Mouse (Mus musculus): ENCODE measurements at regions not wholly inside any gene's neighbourhood (a gene's known extent, or its start where the extent isn't known, plus 50 kb on each side); places are given as distances from the start of the nearest gene placed in this dataset.

- no peak for DNase-seq
These were observed 253.9 kb upstream of the Noct start for GRCm38 (mm10) chr3:50970386-50970785.

DNA sequence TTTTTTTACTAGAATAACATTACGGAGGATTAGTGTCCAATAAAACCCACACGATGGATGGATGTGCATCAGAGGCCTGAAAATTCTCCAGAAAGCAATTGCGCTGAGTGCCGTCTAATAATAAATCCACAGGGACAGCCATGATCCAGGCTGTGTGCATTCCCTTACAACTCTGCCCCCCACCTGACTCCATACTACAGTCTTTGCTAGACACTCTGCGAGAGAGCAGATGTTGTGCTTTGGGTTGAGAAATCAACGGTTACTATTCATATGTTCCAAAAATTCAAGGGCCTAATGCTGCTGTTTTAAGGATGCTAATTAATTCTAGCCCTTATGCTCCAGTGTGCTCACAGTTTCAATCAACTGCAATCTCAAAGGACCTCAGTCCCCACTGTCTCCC is 251.2 kb upstream of the Noct start:
- no peak for DNase-seq

DNA sequence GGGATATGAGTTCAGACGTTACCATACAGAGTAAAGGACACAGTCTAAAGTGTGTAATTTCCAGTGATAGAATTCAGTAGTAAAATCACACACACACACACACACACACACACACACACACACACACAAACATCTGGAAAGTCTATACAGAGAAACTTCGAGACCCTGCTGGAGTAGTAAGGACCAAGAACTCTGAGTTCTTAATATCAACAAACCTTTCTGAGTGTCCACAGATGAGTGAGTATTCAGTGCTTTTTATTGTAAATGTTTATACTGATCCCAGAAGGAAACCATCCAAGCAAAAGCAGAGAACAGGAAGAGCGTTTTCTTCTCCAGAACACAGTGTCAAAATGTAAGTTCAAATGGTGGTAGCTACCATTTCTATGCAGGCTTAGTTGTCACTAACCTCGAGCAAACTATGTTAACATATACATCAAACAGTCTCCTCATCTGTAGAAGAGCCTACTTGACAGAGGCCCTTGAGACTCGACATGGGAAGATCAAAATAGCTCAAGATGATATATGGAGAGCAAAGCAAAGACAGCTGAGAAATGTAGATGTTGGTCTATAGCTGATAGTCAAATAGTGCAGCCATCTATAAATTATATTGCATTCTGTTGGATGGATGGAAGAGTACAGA is 248.0 kb upstream of the Noct start:
- no peak for DNase-seq

DNA sequence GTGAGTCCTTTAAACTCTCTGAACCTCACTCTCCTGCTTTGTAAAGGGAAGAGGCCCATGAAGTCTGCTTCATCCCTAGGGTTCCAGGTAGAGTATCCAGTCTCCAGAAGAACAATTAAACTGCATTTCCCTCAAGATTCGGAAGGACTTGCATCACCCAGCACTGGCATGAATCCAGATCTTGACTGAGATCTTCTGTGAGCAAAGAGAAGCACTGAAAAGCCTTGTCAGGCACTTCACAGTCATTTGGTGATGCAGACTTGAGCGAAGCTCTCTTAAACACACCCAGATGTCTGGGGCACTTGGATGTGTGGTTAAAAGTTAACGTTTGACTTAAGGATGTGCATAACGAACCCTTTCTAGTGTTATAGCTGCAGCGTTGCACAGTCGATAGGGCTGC is 247.4 kb upstream of the Noct start:
- peak; percentile 54 for DNase-seq

GRCm38 (mm10) chr3:50978636-50979035 is 245.6 kb upstream of the Noct start:
- peak; percentile 80 for DNase-seq

DNA sequence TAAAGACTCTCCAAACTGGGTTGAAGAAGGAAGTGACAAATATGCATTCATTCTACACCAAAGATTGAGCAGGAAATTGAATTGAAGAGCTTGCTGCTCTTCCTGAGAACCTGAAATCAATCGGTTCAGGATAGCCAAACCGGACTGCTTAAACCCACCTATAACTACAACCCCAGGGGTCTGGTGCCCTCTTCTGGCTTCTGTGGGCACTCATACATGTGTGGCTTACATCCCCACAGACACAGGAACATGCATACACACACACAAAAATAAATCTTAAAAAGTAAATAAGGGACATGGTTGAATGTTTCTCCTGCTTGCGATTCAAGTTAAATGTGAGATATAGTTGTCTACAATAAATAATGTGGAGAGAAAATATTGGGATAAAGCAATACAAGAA is 244.7 kb upstream of the Noct start:
- peak; percentile 32 for DNase-seq

- DNase-seq, result no peak
These were observed 242.5 kb upstream of the Noct start for GRCm38 (mm10) chr3:50981751-50982150.

DNA sequence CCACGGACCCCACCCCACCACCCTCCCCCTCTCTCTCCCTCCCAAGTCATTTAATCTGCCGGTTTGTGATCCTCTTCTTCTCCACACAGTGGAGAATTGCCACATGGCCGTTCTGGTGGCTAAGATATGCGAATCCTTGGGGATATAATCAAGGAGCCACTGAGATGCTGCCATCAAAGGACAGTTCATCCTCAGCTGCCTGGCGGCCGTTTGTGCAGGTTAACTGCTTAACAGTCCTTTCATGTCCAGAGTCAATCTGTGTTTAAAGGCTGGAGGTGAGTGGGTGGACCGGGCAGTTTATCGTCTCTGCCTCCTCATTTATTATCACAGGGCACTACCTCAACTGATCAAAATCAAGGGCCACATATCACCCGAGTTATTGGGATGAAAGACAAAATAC is 241.6 kb upstream of the Noct start:
- DNase-seq, result no peak

DNA sequence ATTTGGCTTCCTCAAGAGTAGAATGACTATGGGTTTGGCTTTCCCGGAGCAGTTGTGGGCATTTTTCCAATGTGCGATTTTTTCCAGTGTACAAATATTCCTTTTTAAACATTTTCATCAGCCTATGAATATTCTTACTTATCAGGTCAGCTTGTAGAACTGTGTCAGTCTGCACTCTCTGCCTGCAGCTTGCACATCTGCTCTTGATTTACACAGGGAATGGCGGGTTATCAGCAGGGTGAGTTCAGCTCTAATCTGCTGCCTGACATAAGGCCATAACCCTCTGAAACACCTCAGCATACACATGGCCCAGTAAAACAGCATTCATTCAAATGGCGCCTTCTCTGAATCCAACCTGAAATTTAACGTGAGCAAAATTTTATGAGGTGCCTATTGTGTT is 241.1 kb upstream of the Noct start:
- no peak for DNase-seq

DNA sequence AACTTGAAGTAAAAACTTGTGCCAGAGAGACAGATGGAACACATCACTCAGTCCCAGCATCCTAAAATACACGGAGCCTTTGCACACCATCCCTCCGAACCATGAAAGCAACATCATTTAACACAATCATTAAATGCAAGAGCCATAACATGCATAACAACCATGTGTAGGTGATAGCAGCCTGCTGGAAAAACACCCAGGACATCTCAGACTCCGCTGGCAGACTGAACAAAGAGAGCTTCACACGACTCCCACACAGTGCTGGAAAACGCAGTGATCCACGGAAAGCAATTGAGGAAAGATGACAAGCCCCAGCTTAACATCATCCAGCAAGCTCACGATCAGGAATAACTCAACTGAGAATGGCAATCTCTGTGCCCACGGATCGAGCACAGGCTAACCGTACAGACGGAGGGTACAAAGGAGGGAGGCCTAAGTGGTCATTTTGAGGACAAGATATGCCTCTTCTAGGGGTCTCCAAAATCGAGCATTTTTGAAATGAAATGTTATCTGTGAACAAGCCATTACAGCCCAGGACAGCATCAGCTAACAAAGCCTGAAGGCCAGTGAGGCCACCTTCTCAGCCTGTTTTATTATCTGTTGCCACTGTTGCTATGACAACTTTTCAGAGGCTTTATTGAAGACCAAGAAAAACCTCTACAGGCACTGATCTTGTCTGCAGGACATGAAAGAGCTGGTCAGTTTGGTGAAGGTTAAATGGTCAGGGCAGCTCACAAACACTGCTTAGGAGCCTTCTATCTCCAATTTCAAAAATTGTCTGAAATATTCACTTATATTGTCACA is 240.1 kb upstream of the Noct start:
- no peak for DNase-seq

- DNase-seq, result no peak
These were observed 236.4 kb upstream of the Noct start for GRCm38 (mm10) chr3:50987821-50988220.

GRCm38 (mm10) chr3:50990810-50991209 is 233.4 kb upstream of the Noct start:
- DNase-seq, result no peak

DNA sequence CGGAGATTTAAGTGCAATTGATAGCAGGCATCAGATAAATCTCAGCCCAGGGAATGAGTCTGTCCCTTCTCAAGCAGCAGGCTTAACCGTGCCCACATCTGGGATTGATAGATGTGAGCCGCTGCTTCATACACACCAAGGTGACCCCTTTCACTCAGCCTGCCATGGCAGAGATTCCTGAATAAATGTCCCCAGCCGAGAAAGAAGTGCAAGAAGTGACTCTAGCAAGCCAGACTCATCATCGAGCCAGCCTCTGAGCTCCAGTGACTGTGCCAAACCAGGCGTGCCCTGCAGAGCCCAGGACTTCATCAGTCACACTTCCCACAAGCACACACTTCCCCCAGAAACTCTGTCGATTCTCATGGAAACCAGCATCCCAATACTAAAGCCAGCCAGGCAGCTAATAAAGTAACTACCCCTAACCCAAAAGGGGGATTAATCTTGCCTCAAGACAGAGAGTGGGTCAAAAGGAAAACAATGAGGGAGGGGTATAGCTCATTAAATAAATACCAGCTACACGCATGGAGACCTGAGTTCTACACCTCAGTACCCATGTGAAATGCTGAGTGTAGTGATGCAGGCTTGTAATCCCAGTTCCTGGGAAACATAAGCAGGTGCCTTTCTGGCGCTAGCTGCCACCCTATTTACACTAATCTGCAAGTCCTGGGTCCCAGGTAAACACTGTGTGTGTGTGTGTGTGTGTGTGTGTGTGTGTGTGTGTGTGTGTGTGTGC is 231.5 kb upstream of the Noct start:
- DNase-seq, result no peak

DNA sequence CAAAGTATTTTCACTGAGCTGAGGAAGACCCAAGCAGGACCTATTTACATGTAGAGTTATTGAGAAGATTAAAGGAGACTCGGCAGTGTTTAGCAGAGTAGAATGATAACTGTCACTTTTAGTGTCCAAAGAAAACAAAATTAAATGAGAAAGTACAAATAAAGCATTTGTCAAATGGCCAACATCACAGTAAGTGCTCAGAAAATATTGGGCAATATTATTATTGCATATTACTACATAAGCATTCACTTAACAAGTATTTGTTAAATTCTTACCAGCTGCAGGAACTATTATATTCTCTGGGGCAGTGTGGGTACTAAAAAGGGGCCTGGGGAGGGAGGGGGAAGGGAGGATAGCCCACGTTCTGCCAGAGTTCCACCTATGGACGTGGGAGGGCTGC is 224.5 kb upstream of the Noct start:
- DNase-seq, result no peak

DNA sequence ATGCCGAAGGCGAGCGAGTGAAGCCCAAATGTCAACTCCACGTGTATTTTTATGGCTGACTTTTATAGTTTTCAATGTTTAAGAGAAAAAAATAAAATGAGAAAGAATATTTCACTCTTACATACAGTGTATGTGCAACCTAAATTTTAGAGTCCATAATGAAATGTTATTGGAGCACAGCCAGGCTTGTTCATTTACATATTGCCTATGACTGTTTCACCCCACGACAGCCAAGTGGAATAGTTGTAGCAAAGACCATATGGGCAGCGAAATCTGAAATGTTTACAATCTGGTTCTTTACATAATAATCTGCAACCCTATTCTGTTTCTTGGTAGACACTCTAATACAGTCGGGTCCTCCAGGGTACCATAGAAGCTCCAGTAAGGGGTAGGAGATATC is 223.3 kb upstream of the Noct start:
- DNase-seq, result no peak

GRCm38 (mm10) chr3:51002662-51003061 is 221.6 kb upstream of the Noct start:
- no peak for DNase-seq

GRCm38 (mm10) chr3:51003506-51004170 is 220.6 kb upstream of the Noct start:
- DNase-seq, result no peak

- DNase-seq, result no peak
These were observed 220.0 kb upstream of the Noct start for GRCm38 (mm10) chr3:51004216-51004615.

- no peak for DNase-seq
These were observed 215.1 kb upstream of the Noct start for GRCm38 (mm10) chr3:51009098-51009497.

DNA sequence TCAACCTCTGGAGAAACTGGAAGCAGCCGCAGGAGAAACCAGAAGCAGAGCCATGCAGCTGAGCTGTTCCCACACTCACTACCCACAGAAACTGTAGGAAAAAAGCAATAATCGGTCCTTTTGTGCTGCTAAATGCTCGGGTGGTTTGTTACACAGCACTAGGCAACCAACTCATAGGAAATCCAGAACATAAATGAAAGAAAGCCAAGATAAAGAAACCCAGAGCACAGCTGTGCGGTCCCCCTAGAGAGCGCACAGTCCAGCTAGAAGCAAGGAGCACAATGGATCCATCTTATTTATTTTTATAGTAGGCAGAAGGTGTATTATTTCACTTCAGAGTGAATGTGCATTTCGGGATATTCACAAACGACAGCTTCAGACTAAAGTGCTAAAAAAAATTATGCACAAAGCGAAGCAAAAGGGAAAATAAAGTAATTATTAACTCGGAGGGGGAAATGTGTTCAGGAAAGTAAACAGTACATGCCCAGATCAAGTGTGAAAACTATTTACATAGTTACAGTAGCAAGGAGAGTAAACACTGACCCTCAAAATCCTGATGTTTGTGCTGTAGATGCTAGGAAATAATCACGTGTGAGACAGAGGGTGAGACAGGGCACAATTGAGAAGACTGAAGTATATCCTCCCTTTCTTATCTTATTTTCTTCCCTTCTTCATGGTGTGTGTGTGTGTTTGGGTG is 204.4 kb upstream of the Noct start:
- no peak for DNase-seq

DNA sequence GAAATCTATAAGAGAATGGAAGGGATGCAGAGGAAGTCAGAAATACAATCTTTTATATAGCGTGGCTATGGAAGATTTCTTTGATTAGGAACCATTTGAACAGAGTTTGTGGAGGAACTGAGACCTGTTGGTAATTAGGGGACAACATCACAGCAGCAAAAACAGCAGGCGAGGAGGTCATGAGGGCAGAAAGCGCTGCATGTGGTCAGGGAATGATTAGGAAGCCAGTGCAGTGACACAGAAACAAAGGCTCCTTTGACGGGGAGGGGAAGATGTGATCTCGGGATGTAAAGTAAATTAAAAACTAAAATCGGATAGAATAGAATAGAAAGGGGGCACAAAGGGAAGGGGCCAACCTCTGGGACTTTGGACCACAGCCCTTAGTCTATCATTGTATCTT is 199.6 kb upstream of the Noct start:
- DNase-seq, result no peak

DNA sequence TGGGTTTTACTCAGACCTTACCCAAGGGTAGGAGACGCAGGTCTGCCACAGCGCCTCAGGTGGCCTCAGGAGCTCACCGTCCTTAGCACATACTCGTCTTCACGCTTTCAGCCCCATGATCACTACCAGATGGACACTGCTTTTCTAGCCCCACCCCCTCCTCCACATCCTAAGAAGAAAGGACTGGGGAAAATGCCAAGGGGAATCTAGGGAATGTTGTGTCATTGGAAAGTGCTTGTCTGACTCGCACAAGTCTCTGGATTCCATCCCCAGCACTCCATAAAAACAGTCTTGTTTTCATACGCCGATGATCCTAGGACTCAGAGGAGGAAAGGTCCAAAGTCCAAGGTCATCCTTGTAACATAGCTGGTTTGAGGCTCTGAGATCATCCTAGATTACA is 192.4 kb upstream of the Noct start:
- DNase-seq, result peak; percentile 80

GRCm38 (mm10) chr3:51033292-51033691 is 191.0 kb upstream of the Noct start:
- DNase-seq, result no peak

Measured in lung, postnatal 36 days (tissue).